In the genomic region with DNA sequence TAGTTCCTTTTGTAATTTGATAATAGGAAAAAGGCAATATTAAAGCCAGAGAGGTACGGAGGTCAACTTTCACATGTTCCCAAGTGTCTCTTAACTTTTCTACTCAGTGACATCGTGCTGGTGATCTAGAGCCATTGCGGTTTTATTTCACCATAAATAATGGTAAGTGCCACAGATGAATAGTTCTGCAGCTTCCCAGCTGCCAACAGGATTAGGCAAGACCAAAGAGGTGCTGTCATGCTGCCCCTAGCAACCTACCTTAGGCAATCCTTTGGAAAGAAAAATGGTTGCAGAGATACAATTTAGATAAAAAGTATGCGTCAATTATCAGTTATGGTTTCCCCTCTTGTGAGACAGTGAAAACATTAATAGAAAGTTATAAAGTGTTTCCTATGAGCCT, we compare ENCODE assay signal across 19 mouse cellular contexts. TPM values are rescaled to one million over a fixed set of nuclear protein-coding genes. Genes with fewer than 3 reads are reported as not detected.
DNase-seq lines count a peak whose midpoint lies in the region; ATAC-seq and TF ChIP-seq lines count a peak whose summit lies in the region.
"Had no signal": no experiment of that assay in that cellular context is flagged by ENCODE, and none has a peak within 500 bp of the region (broad histone marks: within the 10 kb centered on the region; RNA-seq: fewer than 3 reads in every experiment).

No protein-coding gene starts in this region.

- H3K9ac ChIP-seq in liver, adult 2 months (ENCODE audit: low read depth, low read length) = no peak overlapping the region
- H3K9ac ChIP-seq in liver, postnatal 0 days (replicated peaks) = no peak overlapping the region
- H3K9ac ChIP-seq: embryonic facial prominence, embryonic 12.5 days; forebrain, embryonic 15.5 days; heart, embryonic 13.5 days; hindbrain, embryonic 12.5 days had no signal

- TF ChIP-seq EP300 in liver, postnatal 0 days (IDR thresholded peaks at IDR 0.05; ENCODE audit: low read depth) = no peak

- H3K4me1 ChIP-seq in liver, adult 2 months (ENCODE audit: control insufficient read depth, insufficient read depth, low read length) = peaks cover 1% of the 10 kb centered on the region; the same call in 1 of the 2 replicates
- no peaks in the 10 kb centered on the region for H3K4me1 ChIP-seq in liver, postnatal 0 days (ENCODE audit: insufficient read depth)
- H3K4me1 ChIP-seq: embryonic facial prominence, embryonic 12.5 days; forebrain, embryonic 15.5 days; hindbrain, embryonic 12.5 days had no signal

- no peak overlapping the region for H3K4me2 ChIP-seq in liver, postnatal 0 days (ENCODE audit: low read depth, low read length)
- H3K4me2 ChIP-seq: embryonic facial prominence, embryonic 12.5 days; forebrain, embryonic 15.5 days; heart, embryonic 13.5 days; hindbrain, embryonic 12.5 days had no signal

- H3K9me3 ChIP-seq in liver, postnatal 0 days (ENCODE audit: low read length) = no peaks in the 10 kb centered on the region
- H3K9me3 ChIP-seq: embryonic facial prominence, embryonic 12.5 days; forebrain, embryonic 15.5 days; heart, embryonic 13.5 days; hindbrain, embryonic 12.5 days had no signal

- TF ChIP-seq POLR2A in liver, adult 2 months (IDR thresholded peaks at IDR 0.05; ENCODE audit: extremely low read depth, insufficient read depth, low read length) = no peak

- WGBS in liver, adult 2 months = 75% methylated on average over 4 of the region's 4 CpGs
- WGBS in liver, postnatal 0 days (ENCODE audit: insufficient replicate concordance) = 84% methylated on average over 4 of the region's 4 CpGs

- H3K27me3 ChIP-seq in liver, adult 2 months (ENCODE audit: control insufficient read depth, insufficient read depth, low read length) = no peaks in the 10 kb centered on the region
- no peaks in the 10 kb centered on the region for H3K27me3 ChIP-seq in liver, postnatal 0 days (ENCODE audit: insufficient read depth, low read length)
- H3K27me3 ChIP-seq: embryonic facial prominence, embryonic 12.5 days; forebrain, embryonic 15.5 days; heart, embryonic 13.5 days; hindbrain, embryonic 12.5 days had no signal

- DNase-seq in adrenal gland, adult 2 months = peak; percentile 48
- DNase-seq in adrenal gland, postnatal 25 days = no peak
- peak; percentile 53 for DNase-seq in liver, adult 2 months (ENCODE audit: extremely low read depth, low read depth, low spot score)
- no peak for DNase-seq in liver, postnatal 0 days
- DNase-seq in adrenal gland, postnatal 36 days = peak; percentile 16 to 46
- no peak for DNase-seq in gastrocnemius, adult 2 months
- DNase-seq in ovary, postnatal 14 days (ENCODE audit: low spot score) = no peak
- DNase-seq: cerebellum, adult 11 months; cerebellum, adult 8-10 months; cerebellum, postnatal 14 days; gastrocnemius, postnatal 14 days; heart, postnatal 4 days; kidney, adult 11 months had no signal

- intact Hi-C loops in gastrocnemius, adult 2 months (cut with DNase I) = no loop called here

- H3K4me3 ChIP-seq in liver, adult 2 months (ENCODE audit: insufficient read depth, low read depth, low read length) = no peak overlapping the region
- H3K4me3 ChIP-seq in liver, postnatal 0 days (ENCODE audit: low read depth, low read length) = no peak overlapping the region
- no peak overlapping the region for H3K4me3 ChIP-seq in gastrocnemius, adult 2 months
- H3K4me3 ChIP-seq: embryonic facial prominence, embryonic 12.5 days; forebrain, embryonic 15.5 days; heart, embryonic 13.5 days; hindbrain, embryonic 12.5 days had no signal

- H3K79me2 ChIP-seq in liver, adult 2 months (ENCODE audit: control insufficient read depth, insufficient read depth, low read length) = no peaks in the 10 kb centered on the region

- no peak for TF ChIP-seq CTCF in liver, adult 2 months (IDR thresholded peaks at IDR 0.05; ENCODE audit: low read depth, low read length)
- TF ChIP-seq CTCF in liver, postnatal 0 days (IDR thresholded peaks at IDR 0.05; ENCODE audit: low read depth) = no peak
- no peak for TF ChIP-seq CTCF in gastrocnemius, adult 2 months (IDR thresholded peaks at IDR 0.05)

- ATAC-seq in liver, postnatal 0 days = no peak
- ATAC-seq: forebrain, embryonic 15.5 days; hindbrain, embryonic 16.5 days had no signal

- H3K27ac ChIP-seq in liver, adult 2 months (replicated peaks; ENCODE audit: insufficient read depth, low read depth, low read length) = no peak overlapping the region
- no peak overlapping the region for H3K27ac ChIP-seq in liver, postnatal 0 days (ENCODE audit: low read depth)
- H3K27ac ChIP-seq in gastrocnemius, adult 2 months = no peak overlapping the region
- H3K27ac ChIP-seq: embryonic facial prominence, embryonic 12.5 days; forebrain, embryonic 15.5 days; heart, embryonic 13.5 days; hindbrain, embryonic 12.5 days had no signal

- H3K36me3 ChIP-seq in liver, adult 2 months (ENCODE audit: control insufficient read depth, insufficient read depth, low read length) = no peaks in the 10 kb centered on the region
- no peaks in the 10 kb centered on the region for H3K36me3 ChIP-seq in liver, postnatal 0 days (replicated peaks; ENCODE audit: insufficient read depth, low read length)
- H3K36me3 ChIP-seq: embryonic facial prominence, embryonic 12.5 days; forebrain, embryonic 15.5 days; heart, embryonic 13.5 days; hindbrain, embryonic 12.5 days had no signal

RNA-seq across cellular contexts. Expression of gene Il1r2, which starts 54.6 kb away (rescaled TPM):
- total RNA-seq in adrenal gland, adult 2 months (2021) = 1 to 10 TPM in 1 of 2 experiments, not detected in 1; 1.3 TPM
- not detected in 2 replicates for polyA plus RNA-seq in adrenal gland, adult 2 months (2012; rRNA removed)
- total RNA-seq in adrenal gland, postnatal 25 days (2021) = not detected in 2 replicates
- total RNA-seq in liver, adult 2 months (2014; rRNA removed) = not detected in 2 replicates
- polyA plus RNA-seq in liver, adult 2 months (2012; rRNA removed) = 0.11 and 0.12 TPM in 2 replicates
- 2.7 and 3.4 TPM in 2 replicates for polyA plus RNA-seq in liver, postnatal 0 days (2015; fragmentation: Nextera tagmentation; extraction: Ambion mirVana)
- 1 to 10 TPM in 1 of 2 experiments, under 1 TPM in 1; 0.89 to 1.1 TPM for total RNA-seq in adrenal gland, postnatal 36 days (2021)
- under 1 TPM in 1 of 2 experiments, not detected in 1; 0.99 TPM for total RNA-seq in gastrocnemius, adult 2 months (2021)
- total RNA-seq: common myeloid progenitor, adult 5-6 weeks; heart, postnatal 4 days had no signal

Comparison
In these comparisons a context has a peak if more than half of its experiments do, and no peak if none do; other contexts are left out.
1. DNase-seq: peak in adrenal gland, adult 2 months (single experiment), liver, adult 2 months (single experiment) and adrenal gland, postnatal 36 days (2 of 2); none in adrenal gland, postnatal 25 days (single experiment), liver, postnatal 0 days (single experiment), gastrocnemius, adult 2 months (single experiment) and ovary, postnatal 14 days (single experiment).